Mouse (Mus musculus) liver, embryonic 12.5 days (tissue): ENCODE results near the gene Ireb2. TPM values are rescaled to one million over a fixed set of nuclear protein-coding genes. Genes with fewer than 3 reads are reported as not detected.
"Not testable (repeated sequence)": the region's sequence is repeated elsewhere in the genome, so short reads cannot be mapped to it uniquely, and the experiment has no call there.

Experiments used
- ATAC-seq: fragments of 200-750 bp; cut with Nextera tagmentation; 2 replicates; pipeline ENCODE4 v1.8.0; 2017; ENCODE audit warnings: moderate number of reproducible peaks, mild to moderate bottlenecking, moderate library complexity
- H3K27ac ChIP-seq: fragments of 300-500 bp; sonication (generic); 2 replicates; pipeline ENCODE4 v1.5.1; 2016; ENCODE audit warnings: mild to moderate bottlenecking
- H3K27me3 ChIP-seq: fragments of 300-500 bp; sonication (generic); replicated peaks from 2 replicates; pipeline ENCODE4 v1.6.1; 2016; ENCODE audit warnings: mild to moderate bottlenecking, moderate library complexity
- H3K36me3 ChIP-seq: fragments of 300-500 bp; sonication (generic); 2 replicates; pipeline ENCODE4 v1.6.1; 2016; ENCODE audit warnings: mild to moderate bottlenecking, moderate library complexity
- H3K4me1 ChIP-seq: fragments of 300-500 bp; sonication (generic); 2 replicates; pipeline ENCODE4 v1.6.1; 2016
- H3K4me2 ChIP-seq: fragments of 300-500 bp; sonication (generic); 2 replicates; pipeline ENCODE4 v1.6.1; 2016; ENCODE audit warnings: mild to moderate bottlenecking, moderate library complexity
- H3K4me3 ChIP-seq: fragments of 300-500 bp; sonication (generic); 2 replicates; pipeline ENCODE4 v1.5.1; 2016; ENCODE audit warnings: mild to moderate bottlenecking, moderate library complexity
- H3K9ac ChIP-seq: fragments of 300-500 bp; sonication (generic); 2 replicates; pipeline ENCODE4 v1.6.1; 2016; ENCODE audit warnings: mild to moderate bottlenecking, moderate library complexity
- H3K9me3 ChIP-seq: fragments of 300-500 bp; sonication (generic); replicated peaks from 2 replicates; pipeline ENCODE4 v1.6.1; 2016; ENCODE audit warnings: mild to moderate bottlenecking, moderate library complexity
- WGBS: fragments of 180-500 bp; shearing (Covaris S2); methylation state at CpG from one replicate; pipeline ENCODE4 v1.1.7; 2016; ENCODE audit not compliant: insufficient replicate concordance; 5-methylcytosine and 5-hydroxymethylcytosine counted together
- polyA plus RNA-seq: library from polyadenylated mRNA; unstranded; fragments of >200 nt; fragmentation: Nextera tagmentation; extraction: Ambion mirVana; gene quantifications from 2 replicates; pipeline ENCODE4 v1.2.1, GENCODE M21; 2016

Ireb2 gene
- polyA plus RNA-seq, 1 experiment from 2014 or later: 17.9 TPM

- 63% methylated on average over 3 of the region's 3 CpGs for WGBS
- no peaks in the 10 kb centered on the region for H3K4me1 ChIP-seq
- H3K27me3 ChIP-seq: no peaks in the 10 kb centered on the region
- H3K27ac ChIP-seq: no peak overlapping the region
- H3K4me3 ChIP-seq: no peak overlapping the region
- no peaks in the 10 kb centered on the region for H3K36me3 ChIP-seq
- no peak for ATAC-seq
- H3K9me3 ChIP-seq: no peaks in the 10 kb centered on the region
- H3K4me2 ChIP-seq: no peak overlapping the region
- no peak overlapping the region for H3K9ac ChIP-seq
Observed at GRCm38 (mm10) chr9:54844556-54845176, 18.9 kb upstream of the Ireb2 start.

GRCm38 (mm10) chr9:54848203-54848602 is 15.4 kb upstream of the Ireb2 start:
- no peak overlapping the region for H3K27ac ChIP-seq

DNA sequence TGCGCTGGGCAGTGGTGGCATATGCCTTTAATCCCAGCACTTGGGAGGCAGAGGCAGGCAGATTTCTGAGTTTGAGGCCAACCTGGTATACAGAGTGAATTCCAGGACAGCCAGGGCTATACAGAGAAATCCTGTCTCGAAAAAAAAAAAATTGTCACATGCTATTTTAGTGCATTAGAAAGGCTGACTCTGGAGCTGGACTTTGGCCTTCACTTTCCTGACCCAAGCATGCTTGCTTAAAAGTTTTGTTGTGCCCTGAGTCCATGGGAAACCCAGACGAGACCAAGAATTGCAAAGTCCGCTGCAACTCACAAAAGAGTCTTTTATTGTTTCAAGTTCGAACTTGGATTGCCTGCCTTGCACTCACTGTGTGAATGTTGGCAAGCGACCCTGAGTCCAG is 10.6 kb upstream of the Ireb2 start:
- WGBS: 64% methylated on average over 6 of the region's 6 CpGs
- ATAC-seq, H3K36me3 ChIP-seq, H3K27me3 ChIP-seq, H3K4me1 ChIP-seq, H3K27ac ChIP-seq, H3K9me3 ChIP-seq, H3K4me3 ChIP-seq, H3K9ac ChIP-seq, H3K4me2 ChIP-seq: not testable (repeated sequence)

More at GRCm38 (mm10) chr9:54848203-54848602, 15.4 kb upstream of the Ireb2 start:
- no peak overlapping the region for H3K9ac ChIP-seq
- H3K36me3 ChIP-seq: no peaks in the 10 kb centered on the region
- H3K9me3 ChIP-seq: no peaks in the 10 kb centered on the region
- H3K4me3 ChIP-seq: no peak overlapping the region
- no peaks in the 10 kb centered on the region for H3K27me3 ChIP-seq
- H3K4me2 ChIP-seq: no peak overlapping the region
- no peak for ATAC-seq
- no peaks in the 10 kb centered on the region for H3K4me1 ChIP-seq

DNA sequence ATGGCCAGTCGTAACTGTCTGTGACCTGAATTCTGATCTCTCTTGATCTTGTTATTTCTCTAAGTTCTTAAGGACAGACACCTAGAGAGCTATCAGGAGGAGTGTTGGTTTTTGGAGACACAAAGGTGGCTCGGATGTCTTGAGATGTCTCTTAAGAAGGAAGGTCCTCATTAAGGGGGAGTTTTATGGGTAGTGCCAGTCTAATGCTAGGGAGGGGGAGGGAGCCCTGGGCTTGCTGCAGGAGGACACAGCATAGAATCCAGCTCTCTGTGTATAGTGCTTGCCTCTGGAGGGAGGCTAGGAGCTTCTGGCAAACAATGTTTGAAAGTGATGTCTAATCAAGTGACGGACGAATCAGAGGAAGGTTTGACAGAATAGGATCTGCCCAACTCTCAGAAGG is 10.0 kb upstream of the Ireb2 start:
- WGBS: 60% methylated on average over 4 of the region's 4 CpGs
- Histone ChIP-seq H3K9me3 (no peaks in the 10 kb centered on the region), H3K4me2 (no peak overlapping the region), H3K4me3 (no peak overlapping the region), H3K4me1 (no peaks in the 10 kb centered on the region), H3K27ac (no peak overlapping the region), H3K27me3 (peaks cover 9% of the 10 kb centered on the region; the same call in 1 of the 2 replicates), H3K9ac (no peak overlapping the region), H3K36me3 (no peaks in the 10 kb centered on the region)
- no peak for ATAC-seq

- Histone ChIP-seq H3K4me2 (no peak overlapping the region), H3K4me1 (no peaks in the 10 kb centered on the region), H3K27ac (no peak overlapping the region), H3K9ac (no peak overlapping the region), H3K9me3 (no peaks in the 10 kb centered on the region), H3K27me3 (peaks cover 9% of the 10 kb centered on the region; the same call in 1 of the 2 replicates), H3K36me3 (no peaks in the 10 kb centered on the region), H3K4me3 (no peak overlapping the region)
- no peak for ATAC-seq
- WGBS: 23% methylated on average over 6 of the region's 6 CpGs
Observed at GRCm38 (mm10) chr9:54855638-54856037, 8.0 kb upstream of the Ireb2 start.

DNA sequence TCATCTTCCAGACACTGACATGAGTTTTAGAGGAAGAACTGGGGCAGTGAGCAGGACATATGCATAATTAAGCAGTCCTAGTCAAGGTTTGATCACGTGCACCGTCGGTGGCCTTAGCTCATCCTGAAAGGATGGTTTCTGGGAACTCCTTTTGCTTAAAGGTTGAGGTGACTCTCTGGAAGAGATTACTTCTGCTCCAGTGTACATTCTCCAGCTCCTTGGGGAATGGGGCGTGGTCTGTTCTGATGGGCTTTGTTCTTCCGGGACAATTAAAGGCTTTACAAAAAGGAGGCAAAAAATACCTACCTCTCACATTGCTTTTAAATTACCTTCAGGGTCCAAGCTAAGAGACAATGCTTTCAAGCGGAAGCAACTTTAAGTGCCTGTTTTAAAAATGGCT is 7.5 kb upstream of the Ireb2 start:
- ATAC-seq: no peak
- no peaks in the 10 kb centered on the region for H3K9me3 ChIP-seq
- 65% methylated on average over 6 of the region's 6 CpGs for WGBS

DNA sequence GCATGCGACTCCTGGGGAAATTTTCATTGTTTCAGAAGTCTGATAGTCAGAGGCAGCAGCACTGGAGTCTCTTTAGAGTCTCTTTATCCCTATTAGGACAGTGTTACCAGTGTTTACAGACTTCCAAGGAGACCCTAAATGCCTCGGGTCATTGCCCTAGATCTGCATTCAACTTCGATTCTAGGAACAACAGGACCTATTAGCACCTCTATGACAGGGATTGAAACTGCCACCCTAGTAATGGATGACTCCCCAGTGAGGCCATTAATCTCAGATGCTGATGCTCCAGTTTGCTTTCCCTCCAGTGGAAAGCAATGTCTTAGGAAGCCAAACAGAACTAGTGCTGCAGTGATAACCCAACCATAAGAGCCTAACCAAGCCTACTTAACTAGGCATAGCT is 6.1 kb upstream of the Ireb2 start:
- Histone ChIP-seq H3K4me3 (no peak overlapping the region), H3K27me3 (peaks cover 13% of the 10 kb centered on the region; the same call in 1 of the 2 replicates), H3K9me3 (no peaks in the 10 kb centered on the region), H3K4me1 (no peaks in the 10 kb centered on the region), H3K36me3 (no peaks in the 10 kb centered on the region), H3K9ac (no peak overlapping the region), H3K4me2 (no peak overlapping the region), H3K27ac (no peak overlapping the region)
- 33% methylated on average over 3 of the region's 3 CpGs for WGBS
- ATAC-seq: no peak

More for the DNA sequence above, 7.5 kb upstream of the Ireb2 start:
- no peaks in the 10 kb centered on the region for H3K4me1 ChIP-seq
- no peak overlapping the region for H3K27ac ChIP-seq
- no peak overlapping the region for H3K4me2 ChIP-seq
- H3K36me3 ChIP-seq: no peaks in the 10 kb centered on the region
- H3K9ac ChIP-seq: no peak overlapping the region
- H3K27me3 ChIP-seq: peaks cover 13% of the 10 kb centered on the region; the same call in 1 of the 2 replicates
- H3K4me3 ChIP-seq: no peak overlapping the region

DNA sequence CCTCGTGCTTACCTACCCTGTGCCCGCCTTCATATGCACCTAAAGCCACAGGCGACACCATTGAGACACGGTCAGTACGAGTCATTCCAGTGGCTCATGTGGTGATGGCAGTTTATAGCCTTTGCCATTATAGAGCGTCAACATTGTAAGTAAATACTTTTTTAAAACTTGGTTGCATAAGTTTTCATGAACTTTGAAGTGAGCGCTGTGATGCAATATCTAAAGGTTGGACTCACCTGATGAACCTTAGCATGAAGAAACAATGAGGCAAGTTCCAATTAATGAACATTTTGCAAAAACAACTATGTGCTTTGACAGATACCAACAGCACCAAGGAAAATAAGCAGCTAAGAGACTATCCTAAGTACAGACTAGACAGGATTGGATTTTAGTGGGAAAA is 3.1 kb upstream of the Ireb2 start:
- Histone ChIP-seq H3K27me3 (peaks cover 11% of the 10 kb centered on the region; the same call in 1 of the 2 replicates), H3K9ac (no peak overlapping the region), H3K36me3 (peaks cover 4% of the 10 kb centered on the region), H3K27ac (no peak overlapping the region), H3K9me3 (no peaks in the 10 kb centered on the region), H3K4me1 (peaks cover 14% of the 10 kb centered on the region), H3K4me3 (no peak overlapping the region), H3K4me2 (no peak overlapping the region)
- no peak for ATAC-seq
- WGBS: 76% methylated on average over 7 of the region's 7 CpGs

DNA sequence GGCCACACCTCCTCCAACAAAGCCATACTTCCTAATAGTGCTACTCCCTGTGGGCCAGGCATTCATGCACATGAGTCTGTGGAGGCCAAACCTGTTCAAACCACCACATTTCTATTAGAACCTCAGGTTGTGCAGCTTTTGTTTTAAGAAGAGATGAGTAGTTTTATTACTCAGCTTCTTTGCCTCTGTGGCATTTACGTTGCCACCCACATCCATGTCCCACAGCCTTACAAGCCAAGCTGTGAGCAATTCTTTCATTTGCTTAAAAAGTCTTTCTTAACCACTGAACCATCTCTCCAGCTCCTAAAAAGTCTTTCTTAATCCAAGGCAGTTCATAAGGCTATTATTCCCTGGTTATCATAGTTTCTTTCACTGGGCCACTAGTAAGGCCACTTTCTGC is 15.2 kb downstream of the Ireb2 start:
- WGBS: 89% methylated on average over 1 of the region's 1 CpGs
- no peaks in the 10 kb centered on the region for H3K4me1 ChIP-seq
- peaks cover 75% of the 10 kb centered on the region for H3K36me3 ChIP-seq

GRCm38 (mm10) chr9:54892111-54892510 is 28.5 kb downstream of the Ireb2 start:
- Histone ChIP-seq H3K9me3 (no peaks in the 10 kb centered on the region), H3K4me1 (no peaks in the 10 kb centered on the region), H3K36me3 (peaks cover 81% of the 10 kb centered on the region), H3K27ac (no peak overlapping the region), H3K9ac (no peak overlapping the region), H3K4me2 (no peak overlapping the region), H3K4me3 (no peak overlapping the region), H3K27me3 (no peaks in the 10 kb centered on the region)
- 82% methylated on average over 4 of the region's 4 CpGs for WGBS
- no peak for ATAC-seq

More for the DNA sequence above, 15.2 kb downstream of the Ireb2 start:
- Histone ChIP-seq H3K27ac (no peak overlapping the region), H3K9me3 (no peaks in the 10 kb centered on the region), H3K27me3 (no peaks in the 10 kb centered on the region), H3K9ac (no peak overlapping the region), H3K4me3 (no peak overlapping the region), H3K4me2 (no peak overlapping the region)
- no peak for ATAC-seq

DNA sequence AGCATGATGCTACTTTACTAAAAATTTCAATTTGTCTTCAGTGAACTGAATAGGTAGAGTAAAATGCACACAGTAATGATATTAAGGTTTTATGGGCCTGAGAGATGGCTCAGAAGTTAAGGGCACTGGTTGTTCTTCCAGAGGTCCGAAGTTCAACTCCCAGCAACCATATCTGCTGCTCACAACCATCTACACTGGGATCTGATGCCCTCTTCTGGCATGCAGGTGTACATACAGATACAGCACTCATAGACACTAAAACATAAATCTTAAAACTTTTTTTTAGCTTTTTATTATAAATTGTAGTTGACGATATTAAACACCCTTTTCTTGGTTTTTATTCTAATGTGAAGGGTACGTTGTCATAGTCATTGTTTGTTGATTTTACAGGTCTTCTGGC is 33.5 kb downstream of the Ireb2 start:
- no peak for ATAC-seq
- Histone ChIP-seq H3K27ac (no peak overlapping the region), H3K4me1 (no peaks in the 10 kb centered on the region), H3K9ac (no peak overlapping the region), H3K27me3 (no peaks in the 10 kb centered on the region), H3K36me3 (peaks cover 84% of the 10 kb centered on the region), H3K9me3 (no peaks in the 10 kb centered on the region), H3K4me3 (no peak overlapping the region), H3K4me2 (no peak overlapping the region)
- WGBS: 86% methylated on average over 3 of the region's 3 CpGs

DNA sequence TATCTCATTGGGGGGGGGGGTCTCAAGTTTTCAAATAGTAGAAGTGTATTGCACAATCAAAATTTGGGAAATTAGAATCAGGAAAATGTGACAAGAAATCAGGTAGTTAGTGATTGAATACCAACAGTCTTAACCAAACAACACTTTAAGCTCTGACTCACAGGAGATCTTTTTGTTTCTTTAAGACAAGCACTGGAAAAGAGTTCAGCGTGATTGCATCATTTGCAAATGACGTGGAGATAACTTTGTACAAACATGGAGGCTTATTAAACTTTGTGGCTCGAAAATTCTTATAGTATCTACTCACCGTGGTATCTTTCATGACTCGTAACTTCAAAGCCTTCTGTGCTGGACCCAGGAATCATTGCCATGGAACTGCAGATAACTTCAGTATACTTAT is 45.9 kb downstream of the Ireb2 start:
- H3K4me2 ChIP-seq: no peak overlapping the region
- H3K4me3 ChIP-seq: no peak overlapping the region
- WGBS: 81% methylated on average over 5 of the region's 5 CpGs
- H3K27ac ChIP-seq: no peak overlapping the region
- no peak overlapping the region for H3K9ac ChIP-seq
- H3K4me1 ChIP-seq: no peaks in the 10 kb centered on the region
- no peaks in the 10 kb centered on the region for H3K9me3 ChIP-seq
- ATAC-seq: no peak
- H3K36me3 ChIP-seq: peaks cover 64% of the 10 kb centered on the region
- H3K27me3 ChIP-seq: no peaks in the 10 kb centered on the region

GRCm38 (mm10) chr9:54915576-54915975 is 52.0 kb downstream of the Ireb2 start:
- Histone ChIP-seq H3K9me3 (peaks cover 6% of the 10 kb centered on the region; the same call in 1 of the 2 replicates), H3K4me2 (no peak overlapping the region), H3K9ac (no peak overlapping the region), H3K36me3 (peaks cover 11% of the 10 kb centered on the region; the same call in 1 of the 2 replicates), H3K4me3 (no peak overlapping the region), H3K4me1 (peaks cover 9% of the 10 kb centered on the region), H3K27ac (no peak overlapping the region), H3K27me3 (peaks cover 10% of the 10 kb centered on the region; the same call in 1 of the 2 replicates)
- ATAC-seq: no peak
- WGBS: 57% methylated on average over 7 of the region's 7 CpGs
